Mouse (Mus musculus): ENCODE results near the gene Cidec.

- no peak for TF ChIP-seq CTCF (IDR thresholded peaks at IDR 0.05; ENCODE audit: low read depth, low read length)
- TF ChIP-seq POLR2A (IDR thresholded peaks at IDR 0.05; ENCODE audit: extremely low read depth, insufficient read depth, low read length) = no peak
Observed at GRCm38 (mm10) chr6:113385160-113385714, 50.3 kb downstream of the Cidec start.
